ENCODE assay signal across 9 mouse cellular contexts in the genomic region with DNA sequence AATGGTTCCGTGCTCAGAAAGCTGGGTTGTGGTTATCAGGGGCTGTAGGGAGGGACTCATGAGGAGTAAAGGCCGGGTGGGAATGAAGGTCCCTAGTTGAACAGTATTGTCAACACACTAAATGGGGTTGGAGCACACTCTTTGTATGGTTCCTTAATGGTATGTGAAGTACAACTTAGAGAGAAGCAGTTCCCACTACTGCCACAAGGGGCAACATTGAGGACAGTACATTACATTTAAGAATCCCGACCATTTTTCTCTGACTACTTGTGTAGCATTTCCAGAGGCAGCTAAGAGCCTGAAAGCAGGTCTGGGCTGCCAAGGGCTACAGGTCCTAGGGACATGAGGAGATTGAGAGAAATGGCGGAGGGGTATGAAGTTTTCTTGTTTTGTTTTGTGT. TPM values are rescaled to one million over a fixed set of nuclear protein-coding genes. Genes with fewer than 3 reads are reported as not detected.
A peak's percentile ranks its signal among the peaks of the same experiment; 100 is the strongest.
DNase-seq lines count a peak whose midpoint lies in the region; ATAC-seq and TF ChIP-seq lines count a peak whose summit lies in the region.
"Had no signal": no experiment of that assay in that cellular context is flagged by ENCODE, and none has a peak within 500 bp of the region (broad histone marks: within the 10 kb centered on the region; RNA-seq: fewer than 3 reads in every experiment).

No protein-coding gene starts in this region.

- no peaks in the 10 kb centered on the region for H3K4me1 ChIP-seq in kidney, embryonic 14.5 days (ENCODE audit: control insufficient read depth, insufficient read depth, low read length)
- H3K4me1 ChIP-seq in G1E (ENCODE audit: insufficient read depth, low read depth, low read length), result peaks cover 2% of the 10 kb centered on the region; the same call in 1 of the 2 replicates
- no peaks in the 10 kb centered on the region for H3K4me1 ChIP-seq in cerebellum, adult 2 months (ENCODE audit: control insufficient read depth, insufficient read depth, low read length)
- no peaks in the 10 kb centered on the region for H3K4me1 ChIP-seq in heart, postnatal 0 days (ENCODE audit: control insufficient read depth, insufficient read depth)
- no peaks in the 10 kb centered on the region for H3K4me1 ChIP-seq in limb, embryonic 14.5 days (ENCODE audit: control insufficient read depth, insufficient read depth, low read length)
- H3K4me1 ChIP-seq: limb, embryonic 12.5 days had no signal

- H3K9ac ChIP-seq in kidney, embryonic 14.5 days (ENCODE audit: low read depth, low read length), result no peak overlapping the region
- H3K9ac ChIP-seq in heart, postnatal 0 days (replicated peaks; ENCODE audit: low read depth, low read length), result no peak overlapping the region
- H3K9ac ChIP-seq in limb, embryonic 14.5 days (ENCODE audit: low read depth, low read length, severe bottlenecking), result no peak overlapping the region
- H3K9ac ChIP-seq: limb, embryonic 12.5 days had no signal

- H3K27me3 ChIP-seq in kidney, embryonic 14.5 days (ENCODE audit: control insufficient read depth, insufficient read depth, low read length), result no peaks in the 10 kb centered on the region
- peaks cover 28% of the 10 kb centered on the region for H3K27me3 ChIP-seq in G1E (ENCODE audit: insufficient read depth, low read length)
- H3K27me3 ChIP-seq in cerebellum, adult 2 months (ENCODE audit: control insufficient read depth, insufficient read depth, low read length), result no peaks in the 10 kb centered on the region
- H3K27me3 ChIP-seq in heart, postnatal 0 days (ENCODE audit: control insufficient read depth, insufficient read depth, low read length), result no peaks in the 10 kb centered on the region
- no peaks in the 10 kb centered on the region; the same call in 1 of the 2 replicates for H3K27me3 ChIP-seq in limb, embryonic 14.5 days (ENCODE audit: control insufficient read depth, insufficient read depth, low read length)

- H3K9me3 ChIP-seq in kidney, embryonic 14.5 days (ENCODE audit: control insufficient read depth, low read length), result no peaks in the 10 kb centered on the region
- H3K9me3 ChIP-seq in G1E (replicated peaks), result no peaks in the 10 kb centered on the region
- no peaks in the 10 kb centered on the region for H3K9me3 ChIP-seq in heart, postnatal 0 days (replicated peaks; ENCODE audit: control insufficient read depth, low read length)
- H3K9me3 ChIP-seq in limb, embryonic 14.5 days (ENCODE audit: control insufficient read depth, low read length), result no peaks in the 10 kb centered on the region
- H3K9me3 ChIP-seq: limb, embryonic 12.5 days had no signal

- no peaks in the 10 kb centered on the region for H3K36me3 ChIP-seq in kidney, embryonic 14.5 days (ENCODE audit: control insufficient read depth, insufficient read depth, low read length)
- no peaks in the 10 kb centered on the region for H3K36me3 ChIP-seq in G1E (replicated peaks)
- H3K36me3 ChIP-seq in heart, postnatal 0 days (replicated peaks; ENCODE audit: control insufficient read depth, insufficient read depth, low read length), result no peaks in the 10 kb centered on the region
- no peaks in the 10 kb centered on the region for H3K36me3 ChIP-seq in limb, embryonic 14.5 days (ENCODE audit: control insufficient read depth, insufficient read depth, low read length)
- H3K36me3 ChIP-seq: limb, embryonic 12.5 days had no signal

- no peak overlapping the region for H3K27ac ChIP-seq in kidney, embryonic 14.5 days (ENCODE audit: low read depth, low read length)
- H3K27ac ChIP-seq in cerebellum, adult 2 months (ENCODE audit: insufficient read depth, low read length), result no peak overlapping the region
- no peak overlapping the region for H3K27ac ChIP-seq in heart, postnatal 0 days (ENCODE audit: low read depth)
- no peak overlapping the region for H3K27ac ChIP-seq in limb, embryonic 14.5 days (replicated peaks; ENCODE audit: low read depth, low read length)
- H3K27ac ChIP-seq: limb, embryonic 12.5 days had no signal

- no peak overlapping the region for H3K4me3 ChIP-seq in kidney, embryonic 14.5 days (ENCODE audit: low read length)
- no peak overlapping the region for H3K4me3 ChIP-seq in G1E (ENCODE audit: low read depth, low read length)
- no peak overlapping the region for H3K4me3 ChIP-seq in cerebellum, adult 2 months (replicated peaks; ENCODE audit: insufficient read depth, low read depth, low read length)
- no peak overlapping the region for H3K4me3 ChIP-seq in heart, postnatal 0 days (ENCODE audit: low read depth, low read length)
- no peak overlapping the region for H3K4me3 ChIP-seq in limb, embryonic 14.5 days (replicated peaks; ENCODE audit: low read length)
- H3K4me3 ChIP-seq: limb, embryonic 12.5 days had no signal

- ATAC-seq in kidney, embryonic 14.5 days (ENCODE audit: low FRiP score, low TSS enrichment), result no peak
- no peak for ATAC-seq in G1E (ENCODE audit: extremely low read depth, insufficient number of reproducible peaks, low FRiP score, poor library complexity, severe bottlenecking)
- no peak; the same call in 1 of the 2 replicates for ATAC-seq in heart, postnatal 0 days (ENCODE audit: insufficient read depth, low read depth)
- ATAC-seq in limb, embryonic 14.5 days (ENCODE audit: low FRiP score, low read depth), result peak; percentile 53; the same call in 1 of the 2 replicates

- no peak for TF ChIP-seq EP300 in heart, postnatal 0 days (IDR thresholded peaks at IDR 0.05; ENCODE audit: low read depth)

- no peak overlapping the region for H3K4me2 ChIP-seq in kidney, embryonic 14.5 days (replicated peaks; ENCODE audit: low read depth, low read length)
- no peak overlapping the region for H3K4me2 ChIP-seq in heart, postnatal 0 days (ENCODE audit: low read depth, low read length)
- no peak overlapping the region for H3K4me2 ChIP-seq in limb, embryonic 14.5 days (replicated peaks; ENCODE audit: low read depth, low read length, severe bottlenecking)
- H3K4me2 ChIP-seq: limb, embryonic 12.5 days had no signal

- TF ChIP-seq CTCF in G1E (IDR thresholded peaks at IDR 0.05; ENCODE audit: low read depth, low read length), result peak; percentile 82
- TF ChIP-seq CTCF in cerebellum, adult 2 months (IDR thresholded peaks at IDR 0.05; ENCODE audit: borderline replicate concordance, insufficient read depth, low read depth, low read length), result peak; percentile 64
- peak; percentile 70 for TF ChIP-seq CTCF in heart, postnatal 0 days (IDR thresholded peaks at IDR 0.05; ENCODE audit: low read depth)

- peak; percentile 74 for DNase-seq in kidney, adult 18-20 months
- DNase-seq in G1E (ENCODE audit: low spot score), result no peak
- peak; percentile 44 to 47 for DNase-seq in cerebellum, adult 2 months
- peak; percentile 62 for DNase-seq in heart, postnatal 0 days (ENCODE audit: low spot score)
- peak; percentile 82 for DNase-seq in limb, embryonic 14.5 days (ENCODE audit: low spot score)
- peak; percentile 91 for DNase-seq in retina, embryonic 14.5 days (ENCODE audit: low spot score)
- no peak for DNase-seq in frontal cortex, postnatal 25 days (ENCODE audit: low spot score in 2 of 2)

- TF ChIP-seq POLR2A in cerebellum, adult 2 months (IDR thresholded peaks at IDR 0.05; ENCODE audit: borderline replicate concordance, insufficient read depth, low read length), result no peak
- no peak for TF ChIP-seq POLR2A in limb, embryonic 14.5 days (IDR thresholded peaks at IDR 0.05; ENCODE audit: borderline replicate concordance, extremely low read depth, insufficient read depth, insufficient read length)

- 35% methylated on average over 4 of the region's 4 CpGs for WGBS in kidney, embryonic 14.5 days
- 29% methylated on average over 4 of the region's 4 CpGs for WGBS in cerebellum, adult 2 months
- WGBS in heart, postnatal 0 days, result 33% methylated on average over 4 of the region's 4 CpGs
- WGBS in limb, embryonic 14.5 days, result 33% methylated on average over 4 of the region's 4 CpGs

RNA-seq across cellular contexts. Expression of a gene that starts 2.5 kb away (rescaled TPM):
- polyA plus RNA-seq in kidney, embryonic 14.5 days (2014; fragmentation: Nextera tagmentation; extraction: Ambion mirVana), result 0.14 TPM in 1 of 2 replicates, not detected in the other
- total RNA-seq in G1E (2014; fragmentation: Nextera tagmentation), result not detected in 2 replicates
- total RNA-seq in G1E (2017), result 0.05 TPM in 1 of 2 replicates, not detected in the other
- not detected in 2 replicates for polyA plus RNA-seq in G1E (2012)
- not detected in 2 replicates for polyA plus RNA-seq in cerebellum, adult 2 months (2012; rRNA removed)
- total RNA-seq in heart, postnatal 0 days (2014; rRNA removed; ENCODE audit: low replicate concordance), result not detected in 2 replicates
- not detected in 2 replicates for polyA plus RNA-seq in heart, postnatal 0 days (2015; fragmentation: Nextera tagmentation; extraction: Ambion mirVana)
- polyA plus RNA-seq in limb, embryonic 14.5 days (2012; rRNA removed), result 0.06 TPM in 1 of 2 replicates, not detected in the other
- not detected in 2 replicates for polyA plus RNA-seq in limb, embryonic 14.5 days (2014; fragmentation: Nextera tagmentation; extraction: Ambion mirVana)
- polyA plus RNA-seq: limb, embryonic 12.5 days had no signal

RNA-seq across cellular contexts. Expression of a gene that starts 2.8 kb away (rescaled TPM):
- polyA plus RNA-seq in kidney, embryonic 14.5 days (2014; fragmentation: Nextera tagmentation; extraction: Ambion mirVana), result 3.1 and 3.9 TPM in 2 replicates
- not detected in 2 replicates for total RNA-seq in G1E (2014; fragmentation: Nextera tagmentation)
- total RNA-seq in G1E (2017), result not detected in 2 replicates
- polyA plus RNA-seq in G1E (2012), result not detected in 2 replicates
- polyA plus RNA-seq in cerebellum, adult 2 months (2012; rRNA removed), result 1.6 and 2.3 TPM in 2 replicates
- not detected in 2 replicates for total RNA-seq in heart, postnatal 0 days (2014; rRNA removed; ENCODE audit: low replicate concordance)
- not detected in 2 replicates for polyA plus RNA-seq in heart, postnatal 0 days (2015; fragmentation: Nextera tagmentation; extraction: Ambion mirVana)
- 1.6 and 2.1 TPM in 2 replicates for polyA plus RNA-seq in limb, embryonic 14.5 days (2012; rRNA removed)
- 0.28 and 0.78 TPM in 2 replicates for polyA plus RNA-seq in limb, embryonic 14.5 days (2014; fragmentation: Nextera tagmentation; extraction: Ambion mirVana)

RNA-seq across cellular contexts. Expression of a gene that starts 5.3 kb away (rescaled TPM):
- polyA plus RNA-seq in kidney, embryonic 14.5 days (2014; fragmentation: Nextera tagmentation; extraction: Ambion mirVana), result 0.26 and 0.41 TPM in 2 replicates
- total RNA-seq in G1E (2014; fragmentation: Nextera tagmentation) (not detected in 2 replicates), G1E (2017) (0.11 TPM in 1 of 2 replicates, not detected in the other)
- polyA plus RNA-seq in G1E (2012), result not detected in 2 replicates
- polyA plus RNA-seq in cerebellum, adult 2 months (2012; rRNA removed), result 0.25 TPM in 1 of 2 replicates, not detected in the other
- total RNA-seq in heart, postnatal 0 days (2014; rRNA removed; ENCODE audit: low replicate concordance), result not detected in 2 replicates
- not detected in 2 replicates for polyA plus RNA-seq in heart, postnatal 0 days (2015; fragmentation: Nextera tagmentation; extraction: Ambion mirVana)
- polyA plus RNA-seq in limb, embryonic 14.5 days (2012; rRNA removed), result 0.12 and 0.14 TPM in 2 replicates
- polyA plus RNA-seq in limb, embryonic 14.5 days (2014; fragmentation: Nextera tagmentation; extraction: Ambion mirVana), result not detected in 2 replicates
- polyA plus RNA-seq: limb, embryonic 12.5 days had no signal

RNA-seq across cellular contexts. Expression of a gene that starts 12.2 kb away (rescaled TPM):
- 982 and 1,429 TPM in 2 replicates for polyA plus RNA-seq in kidney, embryonic 14.5 days (2014; fragmentation: Nextera tagmentation; extraction: Ambion mirVana)
- total RNA-seq in G1E (2014; fragmentation: Nextera tagmentation) (452 and 468 TPM in 2 replicates), G1E (2017) (171 and 225 TPM in 2 replicates)
- 658 and 984 TPM in 2 replicates for polyA plus RNA-seq in G1E (2012)
- polyA plus RNA-seq in cerebellum, adult 2 months (2012; rRNA removed), result 621 and 628 TPM in 2 replicates
- 767 and 972 TPM in 2 replicates for total RNA-seq in heart, postnatal 0 days (2014; rRNA removed; ENCODE audit: low replicate concordance)
- polyA plus RNA-seq in heart, postnatal 0 days (2015; fragmentation: Nextera tagmentation; extraction: Ambion mirVana), result 1,036 and 1,119 TPM in 2 replicates
- 739 and 935 TPM in 2 replicates for polyA plus RNA-seq in limb, embryonic 14.5 days (2012; rRNA removed)
- 1,204 and 1,221 TPM in 2 replicates for polyA plus RNA-seq in limb, embryonic 14.5 days (2014; fragmentation: Nextera tagmentation; extraction: Ambion mirVana)

RNA-seq across cellular contexts. Expression of a gene that starts 26.7 kb away (rescaled TPM):
- not detected in 2 replicates for polyA plus RNA-seq in kidney, embryonic 14.5 days (2014; fragmentation: Nextera tagmentation; extraction: Ambion mirVana)
- total RNA-seq in G1E (2014; fragmentation: Nextera tagmentation) (not detected in 2 replicates), G1E (2017) (not detected in 2 replicates)
- not detected in 2 replicates for polyA plus RNA-seq in G1E (2012)
- not detected in 2 replicates for polyA plus RNA-seq in cerebellum, adult 2 months (2012; rRNA removed)
- not detected in 2 replicates for total RNA-seq in heart, postnatal 0 days (2014; rRNA removed; ENCODE audit: low replicate concordance)
- polyA plus RNA-seq in heart, postnatal 0 days (2015; fragmentation: Nextera tagmentation; extraction: Ambion mirVana), result not detected in 2 replicates
- polyA plus RNA-seq in limb, embryonic 14.5 days (2012; rRNA removed), result not detected in 2 replicates
- not detected in 2 replicates for polyA plus RNA-seq in limb, embryonic 14.5 days (2014; fragmentation: Nextera tagmentation; extraction: Ambion mirVana)
- polyA plus RNA-seq: limb, embryonic 12.5 days had no signal

Comparison
In these comparisons a context has a peak if more than half of its experiments do, and no peak if none do; other contexts are left out.
1. DNase-seq: peak in kidney, adult 18-20 months (single experiment), cerebellum, adult 2 months (2 of 2), heart, postnatal 0 days (single experiment), limb, embryonic 14.5 days (single experiment) and retina, embryonic 14.5 days (single experiment); none in G1E (single experiment) and frontal cortex, postnatal 25 days (0 of 2).
2. Peak in every context shown above with its lines, with median percentiles within 50 percentile points of each other: CTCF ChIP-seq.